Mouse (Mus musculus) WW6 (cell line): ENCODE data around the gene Lrrc4c.

ENCODE experiments used
- DNase-seq: peaks from one replicate; pipeline ENCODE4 v3.0.0-alpha.2; 2013; ENCODE audit warnings: low read depth, low spot score

The Lrrc4c gene

DNA sequence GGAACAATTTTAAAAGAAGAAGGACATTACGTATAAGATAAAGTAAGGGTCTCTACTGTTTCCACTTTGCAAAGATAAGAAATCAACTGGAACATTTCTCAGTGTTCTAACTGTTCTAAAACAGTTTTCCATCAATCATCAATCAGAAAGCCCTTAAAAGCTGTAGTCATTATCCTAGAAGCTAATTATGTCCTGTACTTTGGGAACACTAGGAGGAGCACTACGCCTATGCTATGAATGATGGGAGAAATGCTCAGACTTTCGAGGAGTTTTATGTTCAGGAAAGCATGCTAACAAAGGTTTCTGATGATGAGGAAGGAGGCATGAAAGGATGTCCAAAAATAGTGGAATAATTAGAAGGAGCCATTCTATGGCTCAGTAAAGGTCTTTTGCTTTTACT is 219.5 kb downstream of the Lrrc4c start:
- no peak for DNase-seq

DNA sequence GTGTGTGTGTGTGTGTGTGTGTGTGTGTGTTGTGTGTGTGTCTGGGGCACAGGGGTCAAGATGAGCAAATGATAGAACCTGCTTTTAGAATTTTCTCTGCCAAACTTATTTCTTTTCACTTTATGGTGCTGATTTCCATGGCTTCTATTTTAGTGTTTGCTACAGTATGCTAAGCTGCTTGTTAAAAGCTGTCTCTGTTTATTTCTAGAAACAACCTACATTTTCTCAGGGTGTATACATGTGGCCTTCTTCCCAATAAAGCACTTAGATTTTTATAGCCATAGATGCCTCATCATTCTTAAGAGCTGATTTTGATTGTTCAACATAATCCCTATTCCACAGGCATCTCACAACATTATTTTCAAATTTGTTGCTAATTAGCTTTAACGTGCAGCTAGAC is 229.2 kb downstream of the Lrrc4c start:
- no peak for DNase-seq

DNA sequence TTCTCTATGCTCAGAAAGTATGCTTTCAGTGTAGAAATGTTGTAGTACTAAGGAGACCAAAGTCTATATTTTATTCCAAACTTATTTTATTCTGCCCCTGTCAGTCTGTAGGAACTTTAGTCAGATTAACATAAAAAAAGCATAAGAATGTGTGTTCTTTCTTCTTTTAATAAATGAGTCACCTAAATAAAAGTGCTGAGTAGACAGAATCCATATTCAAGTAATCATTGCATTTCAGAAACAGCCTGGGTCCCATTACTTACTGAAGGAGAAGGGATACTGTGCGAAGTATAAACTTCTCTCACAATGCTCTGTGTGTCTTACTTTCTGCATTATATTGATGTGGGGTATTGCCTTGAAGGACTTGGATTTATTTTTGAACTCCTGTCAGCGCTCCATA is 255.8 kb downstream of the Lrrc4c start:
- DNase-seq = no peak

DNA sequence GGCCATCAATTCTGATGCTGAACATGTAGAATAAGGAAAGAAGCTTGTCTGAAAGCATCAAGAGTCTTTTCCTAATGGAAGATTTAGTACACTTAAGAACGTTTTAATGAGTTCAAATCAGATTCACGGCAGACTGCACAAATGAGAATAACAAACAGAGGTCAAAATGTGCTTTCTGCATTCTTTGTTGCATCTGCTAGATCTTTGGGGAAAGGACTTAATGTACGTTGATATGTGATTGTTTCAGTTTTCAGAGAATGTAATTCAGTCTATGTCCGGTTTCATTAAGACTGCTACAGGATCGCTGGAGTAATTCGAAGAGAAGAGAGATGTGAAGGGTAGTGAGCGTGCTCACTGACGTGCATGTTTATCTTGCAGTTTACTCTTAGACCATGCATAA is 259.7 kb downstream of the Lrrc4c start:
- DNase-seq = no peak

DNA sequence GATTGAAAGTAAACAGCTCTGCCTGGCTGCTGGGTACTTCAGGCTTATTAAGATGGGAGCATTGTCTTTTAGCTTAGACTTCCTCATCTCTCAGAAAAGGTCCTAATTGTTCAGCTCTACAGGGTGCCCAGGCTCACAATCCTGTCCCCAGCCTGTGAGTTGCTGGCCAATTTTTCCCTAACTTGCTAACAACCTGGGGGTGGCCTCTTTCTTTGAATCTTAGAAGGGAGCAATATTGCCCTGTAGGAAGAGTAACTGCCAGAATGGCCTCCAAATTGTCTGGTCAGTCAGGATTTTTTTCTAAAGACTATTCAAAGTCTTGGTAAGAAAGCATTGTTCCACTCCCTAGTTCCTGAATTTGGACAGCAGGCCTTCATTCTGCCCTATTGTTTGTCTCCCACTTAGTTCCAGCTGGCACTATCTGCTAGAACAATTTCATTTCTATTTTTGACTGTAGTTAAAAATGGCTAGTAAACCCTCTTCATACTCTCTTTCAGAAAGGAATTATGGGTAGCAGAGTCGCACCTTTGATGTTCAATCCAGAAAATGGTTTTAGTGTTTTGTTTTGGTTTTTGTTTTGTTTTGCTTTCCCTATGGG is 262.3 kb downstream of the Lrrc4c start:
- no peak for DNase-seq

DNA sequence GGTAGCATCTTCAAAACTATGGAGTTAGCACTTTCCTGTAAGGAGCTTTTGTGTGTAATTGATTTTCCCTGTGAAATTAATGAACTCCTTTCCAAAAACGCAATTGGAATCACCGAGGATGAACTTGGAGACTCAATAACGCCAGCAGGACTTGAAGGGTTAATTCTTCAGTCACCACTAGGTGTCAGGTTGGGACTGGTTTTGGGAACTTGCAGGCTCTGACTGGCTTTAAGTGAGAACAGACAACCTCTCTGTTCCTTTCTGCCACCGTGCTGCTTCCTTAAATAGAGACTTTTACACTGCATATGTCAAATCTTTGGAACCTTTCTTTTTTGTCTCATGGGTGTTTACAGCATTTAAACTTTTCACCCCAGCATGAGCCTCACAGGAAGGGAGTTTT is 267.7 kb downstream of the Lrrc4c start:
- DNase-seq = peak; percentile 16

DNA sequence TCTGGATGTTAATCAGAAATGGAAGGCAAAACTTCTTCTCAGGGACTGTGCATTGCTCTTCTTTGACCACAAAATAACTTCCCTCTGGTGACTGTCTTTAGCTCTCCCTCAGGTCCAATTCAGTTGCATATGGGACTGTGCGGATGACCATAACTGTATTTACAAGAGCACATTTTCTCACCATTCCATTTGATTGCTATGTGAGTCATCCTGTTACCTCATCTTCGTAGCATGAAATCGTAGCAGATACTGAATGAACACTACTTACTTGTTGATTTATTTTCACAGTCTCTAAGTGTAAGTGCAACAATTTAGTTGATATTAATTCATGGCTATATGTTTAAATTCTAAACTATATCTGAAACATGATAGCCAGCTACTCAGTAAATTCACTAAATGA is 286.8 kb downstream of the Lrrc4c start:
- DNase-seq = no peak

DNA sequence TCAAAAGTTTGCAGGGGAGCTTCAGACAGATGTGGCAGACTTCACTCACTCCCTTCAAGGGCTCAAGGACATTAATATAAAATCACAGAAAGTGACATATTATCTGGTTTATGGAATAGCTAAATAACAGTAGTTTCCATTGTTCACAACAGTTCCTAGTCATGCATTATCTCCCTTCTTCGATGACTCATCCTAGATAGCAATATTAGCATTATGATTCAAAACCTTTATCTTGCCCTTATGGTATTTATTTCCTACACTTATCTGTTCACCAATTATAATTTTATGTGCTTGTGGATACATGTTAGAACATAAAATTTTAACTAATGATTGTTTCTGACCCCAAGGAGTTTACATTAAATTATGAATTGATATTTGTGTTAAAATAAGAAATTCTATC is 296.2 kb downstream of the Lrrc4c start:
- no peak for DNase-seq

DNA sequence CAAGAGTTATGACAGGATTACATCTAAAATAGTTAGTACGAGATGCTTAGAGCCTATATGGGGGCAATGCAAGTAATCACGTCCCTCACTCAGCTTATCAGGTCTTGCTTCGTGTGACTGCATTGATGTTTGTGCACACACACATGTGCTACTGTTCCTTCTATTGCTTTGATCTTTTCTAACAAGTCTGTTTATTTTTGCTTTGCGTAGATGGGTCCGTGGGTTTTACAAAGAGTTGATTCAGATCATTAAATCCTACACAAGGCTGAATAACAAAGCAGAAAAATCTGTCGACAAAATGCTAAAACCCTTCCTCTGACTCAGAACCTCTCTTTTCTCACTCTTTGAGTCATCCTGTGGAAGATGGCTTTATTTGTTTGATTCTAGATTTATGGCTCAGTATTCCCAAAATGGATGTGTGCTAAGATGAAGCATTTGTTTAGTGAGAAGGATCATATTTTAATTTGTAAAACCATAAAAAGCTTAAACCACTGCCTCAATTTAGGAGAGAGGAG is 300.8 kb downstream of the Lrrc4c start:
- no peak for DNase-seq

DNA sequence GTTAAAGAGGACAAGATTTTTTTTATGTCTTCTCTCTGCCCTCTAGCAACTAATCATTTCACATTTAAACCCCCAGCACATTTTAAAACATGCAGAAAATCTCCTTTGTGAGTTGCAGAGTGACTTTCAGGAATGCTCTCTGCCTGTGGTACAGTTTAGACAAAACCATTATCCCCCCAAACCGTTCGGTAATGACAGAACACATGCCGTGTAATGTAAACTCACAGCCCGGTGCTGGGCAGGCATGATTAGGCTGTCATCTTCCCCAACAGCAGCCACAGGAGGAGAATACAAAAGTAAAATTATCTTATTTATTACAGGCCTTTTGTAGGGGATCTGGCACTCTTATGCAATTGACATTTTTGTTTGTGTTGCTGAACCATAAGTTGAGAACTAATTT is 349.1 kb downstream of the Lrrc4c start:
- DNase-seq = no peak

DNA sequence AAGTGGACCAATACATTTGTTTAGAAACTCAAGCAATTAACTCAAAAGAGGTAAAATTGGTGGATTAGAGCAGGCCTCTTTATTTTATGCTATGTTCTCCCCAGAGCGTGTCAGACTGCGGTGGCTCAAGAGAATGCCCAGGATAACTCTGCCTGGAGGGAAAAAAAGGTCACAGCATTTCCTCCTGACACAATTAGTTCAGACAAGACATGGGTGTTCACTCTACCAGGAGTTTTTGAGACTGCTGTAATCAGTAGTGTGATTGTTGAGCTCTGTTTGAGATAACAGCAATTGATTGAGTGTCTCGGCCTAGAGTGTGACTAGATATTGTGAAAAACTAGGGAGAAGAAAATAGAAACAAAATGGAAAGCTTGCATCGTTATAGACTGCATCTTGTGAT is 363.8 kb downstream of the Lrrc4c start:
- DNase-seq = no peak

DNA sequence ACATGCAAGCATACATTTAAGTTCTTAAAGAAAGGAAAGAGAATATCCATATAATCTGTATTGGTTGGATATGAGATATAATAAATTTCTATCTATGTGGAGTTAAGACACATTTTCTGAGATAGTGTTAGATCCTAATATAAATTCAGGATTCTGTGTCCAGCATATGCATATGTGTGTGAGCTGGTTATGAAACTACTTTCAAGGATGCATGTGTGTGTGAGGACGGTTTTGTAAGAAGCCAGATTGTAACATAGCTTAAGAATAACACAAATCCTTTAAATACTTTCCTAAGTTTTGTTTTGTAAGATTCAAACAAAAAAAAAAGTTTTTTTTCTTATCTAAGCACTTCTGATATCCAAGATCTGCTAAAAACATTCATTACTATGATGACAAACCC is 367.4 kb downstream of the Lrrc4c start:
- no peak for DNase-seq

DNA sequence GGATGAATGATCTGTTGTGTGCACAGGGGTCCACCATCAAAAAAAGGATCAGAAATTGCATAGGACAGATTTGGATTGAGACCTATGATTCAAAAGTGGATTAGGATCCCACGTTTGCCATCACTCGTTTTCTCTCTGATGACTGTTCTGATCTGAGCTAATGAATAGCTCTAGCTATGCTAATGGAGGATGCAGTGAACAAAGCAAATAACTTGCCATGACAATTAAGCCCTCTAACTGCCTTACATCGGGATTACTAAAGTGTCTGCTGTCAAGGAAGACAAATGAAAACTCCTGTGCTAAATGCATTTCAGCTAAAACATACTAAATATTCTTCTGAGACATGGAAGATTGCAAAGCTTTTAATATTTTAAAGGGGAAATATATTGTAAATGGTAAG is 387.0 kb downstream of the Lrrc4c start:
- no peak for DNase-seq

DNA sequence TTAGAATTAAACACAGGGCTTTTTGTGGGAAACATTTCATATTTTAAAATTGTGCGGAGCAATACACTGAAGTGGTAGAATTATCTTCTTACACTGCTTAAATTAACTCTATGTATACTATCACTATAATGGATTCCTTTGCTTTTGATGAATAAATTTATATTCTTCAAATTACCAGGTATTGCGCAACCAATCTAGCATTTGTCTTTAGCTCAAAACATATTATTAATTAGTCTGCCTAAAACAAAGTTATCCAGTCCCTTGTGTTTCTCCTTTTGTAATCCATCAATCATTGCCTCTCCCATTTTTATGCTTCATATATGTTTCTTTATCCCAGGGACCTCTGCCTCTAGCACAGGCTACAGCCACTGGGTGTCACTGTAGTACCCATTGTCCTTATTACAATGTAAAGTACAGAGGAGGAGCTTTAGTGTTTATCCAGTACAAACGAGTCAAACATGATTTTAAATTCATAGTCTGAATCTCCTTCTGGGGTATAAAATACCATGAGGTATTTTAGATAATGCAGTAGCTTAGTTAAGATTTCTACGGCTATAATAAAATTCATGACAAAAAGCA is 389.9 kb downstream of the Lrrc4c start:
- DNase-seq = no peak

DNA sequence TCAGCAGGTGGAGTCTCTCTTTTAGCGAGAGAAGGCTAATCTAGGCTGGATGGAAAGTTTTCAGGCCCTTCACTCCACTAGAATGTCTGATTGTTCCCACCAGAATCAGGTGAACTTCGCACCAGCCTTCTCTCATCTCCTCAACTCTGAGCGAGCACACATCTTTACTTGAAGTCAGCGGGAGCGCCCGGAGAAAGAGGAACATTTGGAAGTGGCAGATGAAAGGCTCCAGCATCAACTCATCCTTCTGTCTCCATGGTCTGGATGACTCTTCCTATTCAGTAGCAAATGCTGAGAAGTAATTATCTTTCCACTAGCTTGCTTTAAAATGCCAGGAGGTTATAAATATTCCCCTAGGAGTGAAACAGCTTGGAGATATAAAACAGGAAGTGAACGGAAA is 396.6 kb downstream of the Lrrc4c start:
- DNase-seq = no peak

DNA sequence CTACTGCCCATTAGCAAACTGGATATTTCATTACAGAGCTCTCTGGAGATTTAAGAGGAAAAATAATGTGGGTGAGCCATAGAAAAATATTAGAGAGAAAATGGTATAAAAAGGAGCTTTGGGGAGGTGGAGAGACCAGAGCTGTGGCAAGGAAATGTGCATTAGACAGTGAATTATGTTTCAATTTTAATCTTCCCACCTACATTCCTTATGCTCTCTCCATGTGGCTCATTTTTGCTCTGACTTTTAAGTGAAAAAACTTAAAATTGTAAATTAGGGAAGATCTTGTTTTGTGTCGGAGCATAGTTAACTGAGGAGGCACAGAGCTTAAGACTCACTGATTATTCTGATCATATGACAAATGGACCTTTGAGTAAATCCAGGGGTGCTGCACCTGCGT is 399.4 kb downstream of the Lrrc4c start:
- no peak for DNase-seq

DNA sequence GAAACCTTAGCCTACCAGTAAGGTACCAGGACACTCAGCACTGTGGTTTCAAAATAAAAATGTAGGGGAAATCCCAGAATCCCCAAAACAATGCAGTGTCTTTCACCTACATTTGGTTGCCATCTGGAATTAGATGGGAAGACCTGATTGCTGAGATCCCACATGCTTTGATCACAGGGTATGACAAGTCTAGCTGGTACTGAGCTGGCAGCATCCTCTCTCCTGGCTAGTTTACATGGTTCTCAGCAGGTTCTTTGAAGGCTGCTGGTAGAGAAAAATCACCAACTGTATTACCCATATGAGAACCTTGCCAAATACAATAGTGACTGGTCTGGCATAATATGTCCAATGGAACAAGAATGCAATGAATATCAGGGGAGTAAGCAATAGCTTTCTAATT is 405.4 kb downstream of the Lrrc4c start:
- DNase-seq = no peak

DNA sequence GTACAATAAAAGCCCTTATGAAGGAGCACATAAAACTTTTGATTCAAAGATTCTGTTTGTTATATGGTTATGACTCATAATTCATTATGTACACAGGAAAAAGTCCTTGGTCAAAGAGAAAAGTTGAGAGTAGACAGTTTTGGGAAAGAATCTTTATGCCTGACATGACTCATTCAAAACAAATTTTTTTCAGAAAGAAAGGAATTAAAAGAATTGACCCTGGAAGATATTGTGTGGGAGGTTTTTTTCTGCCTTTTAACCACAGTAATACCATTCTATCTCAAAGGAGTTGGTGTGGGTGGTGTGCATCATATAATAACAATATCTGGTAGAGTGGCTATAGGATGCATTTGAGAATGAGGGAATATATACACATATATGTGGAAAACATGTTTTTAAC is 418.1 kb downstream of the Lrrc4c start:
- no peak for DNase-seq

DNA sequence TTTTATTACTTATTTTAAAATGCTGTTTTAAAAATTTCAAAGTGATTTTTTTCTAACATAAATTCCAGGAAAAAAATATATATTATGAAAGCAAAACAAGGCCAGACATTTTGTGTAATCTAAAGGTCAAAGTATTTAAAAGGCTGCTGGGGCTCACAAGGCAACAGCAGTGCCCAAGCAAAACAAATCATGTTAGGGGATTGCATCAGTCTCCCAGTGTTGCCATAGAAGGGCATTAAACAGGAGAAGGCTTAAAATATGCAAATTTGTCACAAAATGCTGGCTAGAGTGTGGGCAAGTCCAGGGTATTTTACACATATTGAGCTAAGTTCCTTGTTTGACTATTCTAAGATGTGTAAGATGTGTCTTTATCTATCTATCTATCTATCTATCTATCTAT is 437.1 kb downstream of the Lrrc4c start:
- DNase-seq = no peak

DNA sequence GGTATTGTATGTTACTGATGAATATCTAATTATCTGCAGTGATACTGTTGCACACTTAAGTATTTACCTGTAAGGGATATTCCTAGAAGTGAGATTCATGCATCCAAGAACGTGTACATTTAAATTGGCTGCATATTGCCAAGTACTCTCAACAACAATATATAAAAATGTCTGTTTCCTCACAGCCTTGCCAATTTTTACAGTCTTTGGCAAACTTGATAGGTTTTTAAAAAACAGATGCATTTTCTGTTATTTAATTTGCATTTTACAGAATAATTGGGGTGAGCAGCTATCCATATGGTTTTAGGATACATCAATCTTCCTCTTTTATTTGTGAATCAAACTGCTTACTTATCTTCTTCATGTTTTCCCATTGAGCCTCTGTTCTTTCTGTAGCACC is 439.7 kb downstream of the Lrrc4c start:
- DNase-seq = no peak

DNA sequence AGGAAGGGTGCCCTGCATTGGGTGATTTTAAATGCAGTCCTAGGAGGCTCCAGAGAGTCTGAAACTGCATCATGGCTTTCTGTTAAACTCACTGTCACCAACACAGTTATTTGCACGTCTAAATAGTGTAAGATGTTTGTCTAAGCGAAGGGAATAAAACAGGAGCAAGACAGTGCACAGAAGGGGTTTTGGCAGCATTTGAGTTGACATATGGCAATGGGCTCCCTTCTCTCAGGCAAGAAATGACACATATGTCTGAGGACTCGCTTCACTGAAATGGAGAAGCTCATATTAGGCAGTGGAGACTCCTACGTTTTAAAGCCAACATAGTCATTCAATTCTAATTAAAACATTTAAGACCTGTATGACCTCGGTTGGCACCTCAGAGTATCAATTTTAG is 445.6 kb downstream of the Lrrc4c start:
- no peak for DNase-seq

DNA sequence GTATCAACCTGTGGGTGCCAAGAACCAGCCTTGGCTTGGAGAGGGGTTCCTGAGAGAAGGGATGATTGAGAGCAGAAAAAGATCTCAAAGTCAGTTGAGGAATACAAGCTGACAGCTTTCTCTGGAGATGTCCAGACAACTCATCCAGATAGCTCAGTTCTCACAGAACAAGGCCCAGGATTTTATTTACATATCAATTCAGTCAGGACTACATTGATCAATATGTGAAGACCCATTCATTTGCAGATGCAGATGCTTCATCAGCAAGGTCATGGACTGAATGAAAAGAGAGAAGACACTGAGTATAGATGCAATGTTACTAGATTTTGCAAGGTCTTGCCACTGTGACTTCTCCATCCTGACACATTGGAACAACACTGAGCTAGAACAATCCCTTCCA is 457.4 kb downstream of the Lrrc4c start:
- no peak for DNase-seq

DNA sequence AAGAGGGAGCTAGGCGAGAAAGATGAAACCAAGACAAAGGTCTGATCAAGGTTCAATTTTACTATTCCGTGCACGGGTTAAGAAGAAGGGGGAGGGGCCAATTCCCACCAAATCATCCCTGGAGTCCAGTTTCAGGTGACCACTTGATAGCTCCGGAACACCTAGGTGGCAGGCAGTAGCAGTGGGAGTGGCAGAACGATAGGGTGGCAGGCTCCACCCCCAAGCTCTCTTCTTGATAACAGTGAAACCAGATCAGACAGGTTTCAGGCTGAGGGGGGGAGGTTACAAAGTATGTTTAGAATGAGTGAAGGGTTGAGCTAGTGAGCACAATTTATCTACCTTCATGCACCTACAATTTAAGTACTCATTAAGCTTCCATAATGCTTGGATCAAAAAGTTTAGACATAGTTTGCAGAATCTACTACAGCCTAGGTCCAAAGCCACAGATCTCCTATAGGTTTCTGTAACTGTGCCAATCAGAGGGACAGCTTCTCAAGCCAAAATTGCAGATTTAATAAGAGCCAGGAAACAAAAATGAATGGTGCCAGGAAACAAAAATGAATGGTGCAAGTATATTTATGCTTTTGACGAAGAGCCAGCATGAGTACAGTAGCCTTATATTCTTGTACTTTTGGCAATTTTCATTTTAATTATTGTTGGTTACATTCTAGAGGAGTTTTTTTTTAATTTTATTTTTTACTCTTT is 478.9 kb downstream of the Lrrc4c start:
- no peak for DNase-seq
